Mouse (Mus musculus): ENCODE results near the gene Trmt44.

GRCm38 (mm10) chr5:35611170-35611569 is 36.3 kb upstream of the Trmt44 start:
- no peak for TF ChIP-seq BHLHE40 (IDR thresholded peaks at IDR 0.05; ENCODE audit: low read depth, low read length)
- no peak for TF ChIP-seq HCFC1 (IDR thresholded peaks at IDR 0.05; ENCODE audit: low read depth, low read length)
- no peak for TF ChIP-seq RCOR1 (conservative IDR thresholded peaks at IDR 0.05; ENCODE audit: low read depth, low read length)
- TF ChIP-seq POLR2A (IDR thresholded peaks at IDR 0.05; ENCODE audit: low read depth, low read length): no peak
- TF ChIP-seq CTCF (conservative IDR thresholded peaks at IDR 0.05 in 1 of 2, IDR thresholded peaks at IDR 0.05 in 1 of 2; ENCODE audit: low read depth in 2 of 2, low read length in 2 of 2): no peak
- TF ChIP-seq ZNF384 (IDR thresholded peaks at IDR 0.05; ENCODE audit: low read depth, low read length): no peak
- TF ChIP-seq IRF4 (IDR thresholded peaks at IDR 0.05; ENCODE audit: low read depth, low read length): no peak
- no peak for TF ChIP-seq EP300 (IDR thresholded peaks at IDR 0.05; ENCODE audit: low read length)
- TF ChIP-seq USF1 (IDR thresholded peaks at IDR 0.05; ENCODE audit: low read depth, low read length): no peak
- no peak for TF ChIP-seq MYC (IDR thresholded peaks at IDR 0.05; ENCODE audit: low read depth, low read length)
- TF ChIP-seq USF2 (conservative IDR thresholded peaks at IDR 0.05; ENCODE audit: low read depth, low read length): no peak
- TF ChIP-seq CHD1 (IDR thresholded peaks at IDR 0.05; ENCODE audit: low read depth, low read length): no peak
- TF ChIP-seq NELFE (IDR thresholded peaks at IDR 0.05; ENCODE audit: low read depth, low read length): no peak
